Mouse (Mus musculus): ENCODE measurements at regions not wholly inside any gene's neighbourhood (a gene's known extent, or its start where the extent isn't known, plus 50 kb on each side); places are given as distances from the start of the nearest gene placed in this dataset.
A peak's percentile ranks its signal among the peaks of the same experiment; 100 is the strongest.

GRCm38 (mm10) chr3:103470586-103471400, 104.2 kb upstream of the Syt6 start:
- ATAC-seq (replicated peaks): no peak
- Histone ChIP-seq H3K4me1 (peaks cover 6% of the 10 kb centered on the region), H3K9ac (replicated peaks) (no peak overlapping the region), H3K36me3 (no peaks in the 10 kb centered on the region), H3K27me3 (no peaks in the 10 kb centered on the region), H3K27ac (replicated peaks) (no peak overlapping the region), H3K4me3 (no peak overlapping the region), H3K9me3 (no peaks in the 10 kb centered on the region), H3K4me2 (replicated peaks) (no peak overlapping the region)
- 86% methylated on average over 15 of the region's 15 CpGs for WGBS

- no peak for ATAC-seq (replicated peaks)
- 77% methylated on average over 10 of the region's 10 CpGs for WGBS
- H3K36me3 ChIP-seq: no peaks in the 10 kb centered on the region
- no peak overlapping the region for H3K9ac ChIP-seq (replicated peaks)
- H3K27ac ChIP-seq (replicated peaks): no peak overlapping the region
- no peak overlapping the region for H3K4me2 ChIP-seq (replicated peaks)
- H3K27me3 ChIP-seq: no peaks in the 10 kb centered on the region
- H3K9me3 ChIP-seq: no peaks in the 10 kb centered on the region
- H3K4me3 ChIP-seq: no peak overlapping the region
- H3K4me1 ChIP-seq: no peaks in the 10 kb centered on the region
Observed at GRCm38 (mm10) chr3:103472598-103472997, 102.4 kb upstream of the Syt6 start.

- H3K27ac ChIP-seq (replicated peaks): no peak overlapping the region
- H3K4me1 ChIP-seq: no peaks in the 10 kb centered on the region
- no peaks in the 10 kb centered on the region for H3K27me3 ChIP-seq
- no peak overlapping the region for H3K9ac ChIP-seq (replicated peaks)
- ATAC-seq (replicated peaks): no peak
- WGBS: 86% methylated on average over 2 of the region's 2 CpGs
- H3K36me3 ChIP-seq: no peaks in the 10 kb centered on the region
- H3K4me3 ChIP-seq: no peak overlapping the region
- no peaks in the 10 kb centered on the region for H3K9me3 ChIP-seq
- no peak overlapping the region for H3K4me2 ChIP-seq (replicated peaks)
Observed at GRCm38 (mm10) chr3:103473336-103473735, 101.7 kb upstream of the Syt6 start.

- Histone ChIP-seq H3K9ac (replicated peaks) (no peak overlapping the region), H3K36me3 (no peaks in the 10 kb centered on the region), H3K4me2 (replicated peaks) (no peak overlapping the region), H3K4me1 (peaks cover 4% of the 10 kb centered on the region), H3K9me3 (no peaks in the 10 kb centered on the region), H3K4me3 (no peak overlapping the region), H3K27me3 (no peaks in the 10 kb centered on the region), H3K27ac (replicated peaks) (no peak overlapping the region)
- WGBS: 75% methylated on average over 2 of the region's 2 CpGs
- no peak for ATAC-seq (replicated peaks)
Observed at GRCm38 (mm10) chr3:103479845-103480543, 95.0 kb upstream of the Syt6 start.

GRCm38 (mm10) chr3:103480676-103481075, 94.4 kb upstream of the Syt6 start:
- 62% methylated on average over 7 of the region's 7 CpGs for WGBS
- Histone ChIP-seq H3K36me3 (no peaks in the 10 kb centered on the region), H3K27me3 (no peaks in the 10 kb centered on the region), H3K27ac (replicated peaks) (no peak overlapping the region), H3K9ac (replicated peaks) (no peak overlapping the region), H3K4me3 (no peak overlapping the region), H3K4me1 (peaks cover 4% of the 10 kb centered on the region), H3K9me3 (no peaks in the 10 kb centered on the region), H3K4me2 (replicated peaks) (no peak overlapping the region)
- no peak for ATAC-seq (replicated peaks)

GRCm38 (mm10) chr3:103483316-103483715, 91.7 kb upstream of the Syt6 start:
- Histone ChIP-seq H3K36me3 (no peaks in the 10 kb centered on the region), H3K9ac (replicated peaks) (no peak overlapping the region), H3K9me3 (no peaks in the 10 kb centered on the region), H3K27ac (replicated peaks) (peak overlapping the region; percentile 60), H3K4me2 (replicated peaks) (no peak overlapping the region), H3K27me3 (no peaks in the 10 kb centered on the region), H3K4me1 (peaks cover 4% of the 10 kb centered on the region), H3K4me3 (no peak overlapping the region)
- WGBS: 71% methylated on average over 2 of the region's 2 CpGs
- ATAC-seq (replicated peaks): peak; percentile 57; the same call in 1 of the 2 replicates

DNA sequence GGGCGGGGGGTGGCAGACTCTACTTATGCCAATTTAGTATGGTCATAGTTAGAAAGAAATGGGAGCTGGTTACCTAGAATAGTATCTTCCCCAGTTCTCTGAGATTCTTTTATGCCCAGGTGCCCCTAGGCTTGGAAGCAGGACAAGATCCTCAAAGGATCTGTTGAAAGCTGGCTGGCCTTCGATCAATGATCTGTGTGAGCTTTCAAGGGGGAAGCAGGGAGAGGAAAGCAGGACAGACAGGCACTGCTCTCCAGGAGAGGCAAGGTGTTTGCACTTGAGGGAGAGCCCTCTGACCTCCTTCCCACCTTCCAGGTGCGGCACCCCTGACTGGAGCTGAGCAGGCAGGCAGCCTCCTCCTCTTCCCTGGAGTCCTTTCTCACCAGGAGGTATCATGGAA, 91.3 kb upstream of the Syt6 start:
- no peak overlapping the region for H3K9ac ChIP-seq (replicated peaks)
- 72% methylated on average over 3 of the region's 3 CpGs for WGBS
- no peaks in the 10 kb centered on the region for H3K36me3 ChIP-seq
- H3K4me2 ChIP-seq (replicated peaks): no peak overlapping the region
- H3K4me3 ChIP-seq: no peak overlapping the region
- ATAC-seq (replicated peaks): no peak
- peaks cover 4% of the 10 kb centered on the region for H3K4me1 ChIP-seq
- no peaks in the 10 kb centered on the region for H3K9me3 ChIP-seq
- 0 out of 2 replicates have a peak overlapping the region, but pooled peaks have one; percentile 51 for H3K27ac ChIP-seq (replicated peaks)
- no peaks in the 10 kb centered on the region for H3K27me3 ChIP-seq

- Histone ChIP-seq H3K4me2 (replicated peaks) (no peak overlapping the region), H3K4me1 (no peaks in the 10 kb centered on the region), H3K27me3 (no peaks in the 10 kb centered on the region), H3K36me3 (no peaks in the 10 kb centered on the region), H3K27ac (replicated peaks) (no peak overlapping the region), H3K9ac (replicated peaks) (no peak overlapping the region), H3K9me3 (no peaks in the 10 kb centered on the region), H3K4me3 (no peak overlapping the region)
- WGBS: 81% methylated on average over 4 of the region's 4 CpGs
- no peak for ATAC-seq (replicated peaks)
Observed at GRCm38 (mm10) chr3:103489786-103490185, 85.2 kb upstream of the Syt6 start.

DNA sequence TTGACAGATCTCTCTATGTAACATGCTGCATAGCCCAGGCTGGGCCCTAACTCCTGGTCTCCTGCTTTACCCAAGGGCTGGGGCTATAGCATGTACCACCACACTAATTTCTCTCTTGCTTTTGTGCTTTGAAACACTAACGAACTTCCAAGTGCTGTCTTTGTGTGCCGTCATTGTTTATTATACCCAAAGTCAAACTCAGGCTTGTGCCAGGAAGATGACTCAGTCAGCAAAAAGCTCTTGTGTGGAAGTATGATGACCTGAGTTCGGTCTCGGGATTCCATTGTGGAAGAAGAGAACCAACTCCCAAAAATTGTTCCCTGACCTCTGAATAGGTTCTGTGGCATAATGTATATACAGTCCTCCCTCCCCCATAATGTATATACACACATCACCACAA, 84.1 kb upstream of the Syt6 start:
- WGBS: 63% methylated on average over 4 of the region's 4 CpGs
- no peak for ATAC-seq (replicated peaks)
- no peak overlapping the region for H3K27ac ChIP-seq (replicated peaks)
- H3K4me1 ChIP-seq: no peaks in the 10 kb centered on the region
- H3K9me3 ChIP-seq: no peaks in the 10 kb centered on the region
- H3K27me3 ChIP-seq: no peaks in the 10 kb centered on the region
- no peak overlapping the region for H3K4me3 ChIP-seq
- H3K36me3 ChIP-seq: no peaks in the 10 kb centered on the region
- H3K9ac ChIP-seq (replicated peaks): no peak overlapping the region
- H3K4me2 ChIP-seq (replicated peaks): no peak overlapping the region

GRCm38 (mm10) chr3:103492211-103492610, 82.8 kb upstream of the Syt6 start:
- H3K4me2 ChIP-seq (replicated peaks): no peak overlapping the region
- H3K36me3 ChIP-seq: no peaks in the 10 kb centered on the region
- no peaks in the 10 kb centered on the region for H3K27me3 ChIP-seq
- no peaks in the 10 kb centered on the region for H3K4me1 ChIP-seq
- ATAC-seq (replicated peaks): no peak
- WGBS: 85% methylated on average over 3 of the region's 3 CpGs
- no peak overlapping the region for H3K9ac ChIP-seq (replicated peaks)
- no peaks in the 10 kb centered on the region for H3K9me3 ChIP-seq
- H3K27ac ChIP-seq (replicated peaks): no peak overlapping the region
- H3K4me3 ChIP-seq: no peak overlapping the region

GRCm38 (mm10) chr3:103493623-103494022, 81.4 kb upstream of the Syt6 start:
- H3K4me3 ChIP-seq: no peak overlapping the region
- no peak overlapping the region for H3K9ac ChIP-seq (replicated peaks)
- no peaks in the 10 kb centered on the region for H3K36me3 ChIP-seq
- H3K4me1 ChIP-seq: no peaks in the 10 kb centered on the region
- ATAC-seq (replicated peaks): no peak
- no peak overlapping the region for H3K4me2 ChIP-seq (replicated peaks)
- no peaks in the 10 kb centered on the region for H3K27me3 ChIP-seq
- 91% methylated on average over 1 of the region's 1 CpGs for WGBS
- H3K9me3 ChIP-seq: no peaks in the 10 kb centered on the region
- H3K27ac ChIP-seq (replicated peaks): no peak overlapping the region

GRCm38 (mm10) chr3:103494043-103494442, 81.0 kb upstream of the Syt6 start:
- no peak overlapping the region for H3K27ac ChIP-seq (replicated peaks)
- no peak overlapping the region for H3K4me2 ChIP-seq (replicated peaks)
- H3K4me1 ChIP-seq: no peaks in the 10 kb centered on the region
- no peaks in the 10 kb centered on the region for H3K36me3 ChIP-seq
- H3K27me3 ChIP-seq: no peaks in the 10 kb centered on the region
- no peak for ATAC-seq (replicated peaks)
- no peak overlapping the region for H3K9ac ChIP-seq (replicated peaks)
- WGBS: 88% methylated on average over 3 of the region's 3 CpGs
- H3K4me3 ChIP-seq: no peak overlapping the region
- no peaks in the 10 kb centered on the region for H3K9me3 ChIP-seq

Measured in forebrain, embryonic 15.5 days (tissue).